Mouse (Mus musculus) gonadal fat pad, adult 2 months (tissue): ENCODE data around the gene Apoc3. TPM values are rescaled to one million over a fixed set of nuclear protein-coding genes. Genes with fewer than 3 reads are reported as not detected.

Experiments
- DNase-seq: peaks from one replicate; pipeline ENCODE4 v3.0.0-alpha.2; 2012; ENCODE audit warnings: low read depth
- polyA plus RNA-seq: library from polyadenylated mRNA; depleted of rRNA; stranded (reverse); fragments of >200 nt; gene quantifications from 2 replicates; pipeline ENCODE4 v1.2.3, GENCODE M21; 2012; rRNA removed

Gene Apoc3
- 1.9 and 11.9 TPM in 2 replicates for polyA plus RNA-seq

DNA sequence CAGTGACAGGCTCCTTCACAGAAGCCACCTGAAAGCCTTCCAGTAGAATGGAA is at the start of gene Apoc3:
Apoc3 (minus strand) TSS at position 41 of the 53 bp plus-strand sequence.
- no peak for DNase-seq

DNA sequence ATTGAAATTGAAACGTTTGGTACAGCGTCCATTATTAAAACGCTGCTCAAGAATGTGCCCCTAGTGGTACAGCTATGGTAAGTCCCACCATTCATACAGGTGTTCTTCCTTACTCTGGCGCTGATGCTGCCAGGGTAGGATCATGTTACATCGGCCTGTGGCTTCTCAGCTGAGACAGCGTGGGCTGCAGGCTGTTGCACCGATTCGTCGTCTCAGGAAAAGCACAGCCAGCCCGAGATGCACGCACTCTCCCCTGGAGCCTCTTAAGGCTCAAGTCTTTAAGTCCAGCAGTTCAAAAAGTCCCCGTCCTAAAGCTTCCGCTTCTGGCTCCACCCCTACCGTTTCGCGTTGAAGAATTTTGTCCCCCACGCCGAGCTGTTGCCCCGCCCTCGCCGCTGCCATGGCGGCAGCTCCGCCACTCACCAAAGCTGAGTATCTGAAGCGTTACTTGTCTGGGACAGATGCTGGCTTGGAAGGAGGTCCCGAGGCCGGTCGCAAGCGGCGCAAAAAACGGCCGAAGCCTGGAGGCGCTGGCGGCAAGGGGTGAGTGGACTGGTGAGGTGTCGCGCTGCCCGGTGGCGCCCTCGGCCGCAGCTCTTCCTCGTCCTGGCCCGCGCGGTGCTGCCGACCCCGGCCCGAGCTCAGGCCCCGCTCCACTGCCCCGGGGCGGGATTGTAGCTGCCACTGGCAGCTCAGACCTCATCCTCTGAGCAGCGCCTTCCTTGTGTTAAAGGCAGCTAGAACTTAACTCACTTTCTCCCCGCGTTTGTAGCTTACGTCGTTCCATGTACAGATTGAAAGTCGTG is 47.4 kb upstream of the Apoc3 start, which contains the start of gene Bud13:
Bud13 (plus strand) TSS at position 378 of the 806 bp plus-strand sequence.
- DNase-seq = peak; percentile 60

DNA sequence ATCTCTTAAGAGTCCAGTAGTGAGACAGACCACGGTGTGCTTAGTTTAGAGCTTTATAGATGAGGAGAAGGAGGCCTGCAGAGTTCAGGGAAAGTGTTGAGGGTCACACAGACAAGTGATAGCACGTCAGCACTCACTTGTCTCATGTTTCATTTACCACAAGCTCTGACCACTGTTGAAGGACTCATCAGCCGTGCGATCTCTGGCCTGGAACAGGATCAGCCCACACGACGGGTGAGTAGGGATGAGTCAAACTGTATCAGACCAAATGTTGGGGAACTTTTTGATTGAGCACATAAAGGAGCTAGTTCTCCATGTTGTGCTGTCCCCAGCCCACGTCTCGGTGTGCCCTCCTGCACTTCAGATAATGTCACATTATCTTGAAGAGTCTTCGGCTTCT is 39.1 kb upstream of the Apoc3 start:
- no peak for DNase-seq

DNA sequence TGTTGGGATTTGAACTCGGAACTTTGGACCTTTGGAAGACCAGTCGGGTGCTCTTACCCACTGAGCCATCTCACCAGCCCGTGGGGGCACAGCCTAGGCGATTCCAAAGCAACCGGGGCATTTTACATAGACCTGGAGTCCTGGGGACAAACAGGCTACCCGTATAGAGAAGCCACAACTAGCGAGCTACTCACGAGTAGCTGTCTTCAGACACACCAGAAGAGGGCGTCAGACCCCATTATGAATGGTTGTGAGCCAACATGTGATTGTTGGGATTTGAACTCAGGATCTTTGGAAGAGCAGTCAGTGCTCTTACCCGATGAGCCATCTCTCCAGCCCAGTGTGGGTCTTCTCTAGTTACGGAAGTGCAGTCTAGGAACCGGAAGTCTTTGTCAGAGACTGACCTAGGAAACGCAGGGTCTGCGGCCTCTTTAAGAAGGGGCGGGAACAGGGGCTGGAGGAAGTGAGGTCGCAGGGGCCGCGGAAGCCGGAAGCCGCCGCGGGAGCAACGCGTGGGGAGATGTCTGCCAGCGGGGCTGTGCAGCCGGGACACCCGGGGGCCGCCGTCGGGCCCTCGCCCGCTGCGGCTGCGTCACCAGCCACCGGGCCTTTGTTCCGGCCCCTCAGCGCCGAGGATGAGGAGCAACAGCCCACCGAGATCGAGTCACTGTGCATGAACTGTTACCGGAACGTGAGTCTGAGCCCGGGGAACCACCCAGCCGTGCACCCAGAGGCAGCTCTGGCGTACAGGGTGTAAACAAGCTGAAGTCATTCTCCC is 37.4 kb upstream of the Apoc3 start, which contains the start of gene Zpr1:
Zpr1 (plus strand) TSS at position 388 of the 778 bp plus-strand sequence.
- peak; percentile 54 for DNase-seq

DNA sequence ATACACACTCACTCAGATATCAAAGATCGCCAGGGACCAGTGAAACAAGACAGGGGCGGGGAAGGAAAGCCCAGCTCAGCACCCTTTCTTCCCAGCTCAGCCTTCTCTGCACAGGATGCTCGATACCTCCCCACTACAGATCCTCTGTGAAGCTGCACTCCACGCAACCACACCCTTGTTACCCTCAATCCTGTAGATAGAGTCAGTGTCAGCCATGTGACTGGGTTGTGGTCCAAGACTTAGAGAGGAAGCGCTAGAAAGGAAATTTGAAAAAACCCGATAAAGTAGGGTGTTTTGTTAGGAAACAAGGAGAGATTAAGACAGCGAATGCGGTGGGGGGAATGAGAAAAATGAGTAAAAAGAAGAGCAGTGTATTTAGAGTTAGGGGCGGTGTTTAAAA is 36.6 kb upstream of the Apoc3 start:
- no peak for DNase-seq

DNA sequence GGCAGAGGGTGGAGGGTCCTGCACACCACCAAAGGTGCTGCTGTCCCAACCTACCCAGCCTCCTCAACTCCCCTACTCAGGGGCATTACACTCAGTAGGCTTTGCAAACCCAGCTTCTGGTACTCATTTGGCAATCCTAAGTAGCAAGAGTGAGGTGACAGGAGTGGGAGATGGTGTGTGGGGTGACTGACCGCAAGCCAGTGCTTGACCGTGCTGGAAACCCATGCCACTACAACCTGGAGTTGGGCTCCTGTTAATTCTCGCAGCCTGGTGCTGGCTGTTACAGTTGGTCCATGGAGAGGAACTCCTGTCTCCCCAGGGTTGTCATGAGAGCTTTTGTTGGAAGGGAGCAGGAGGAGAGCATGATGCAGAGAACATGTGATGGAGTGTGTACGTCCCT is 35.3 kb upstream of the Apoc3 start:
- no peak for DNase-seq

DNA sequence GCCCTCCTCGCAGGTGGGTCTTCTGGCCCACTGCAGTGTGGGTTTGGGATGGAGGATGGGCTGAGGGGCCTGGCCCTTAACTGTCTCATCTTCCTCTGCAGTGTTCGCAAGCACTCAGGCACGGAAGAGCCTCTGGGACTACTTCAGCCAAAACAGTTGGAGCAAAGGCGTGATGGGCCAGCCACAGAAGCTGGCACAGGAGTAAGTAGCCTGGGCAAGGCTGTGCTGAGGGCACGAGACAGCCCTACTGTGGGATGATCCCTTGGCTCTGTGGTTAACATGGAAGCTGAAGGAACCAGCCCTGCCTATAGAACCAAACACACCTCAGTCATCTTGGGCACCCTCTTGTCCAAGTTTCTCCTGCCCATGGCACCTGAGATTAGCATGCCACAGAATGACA is 33.7 kb upstream of the Apoc3 start:
- DNase-seq = no peak

DNA sequence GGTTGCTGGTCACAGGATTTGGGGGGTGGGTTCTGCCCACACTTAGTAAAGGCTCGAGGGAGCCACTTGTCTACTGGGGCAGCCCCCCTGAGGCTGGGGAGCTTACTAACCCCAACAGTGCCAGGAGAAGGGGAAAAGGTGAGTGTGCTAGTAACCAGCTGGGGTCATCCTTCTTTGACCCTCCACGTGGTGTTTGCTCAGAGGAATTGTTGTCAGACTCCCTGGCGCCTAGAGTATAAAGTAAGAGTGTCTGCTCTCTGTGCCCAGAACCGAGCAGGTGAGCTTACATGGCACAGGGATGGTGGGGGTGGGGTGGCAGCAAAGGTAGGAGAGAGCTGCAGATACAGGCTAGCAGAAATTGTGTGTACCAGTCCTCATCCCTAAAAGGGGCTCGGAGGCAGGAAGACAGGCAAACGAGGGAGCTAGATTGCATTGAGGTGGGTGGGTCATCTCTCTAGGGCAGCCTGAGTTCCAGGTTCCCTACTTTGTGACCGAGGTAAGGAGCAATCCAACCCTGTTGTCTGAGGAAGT is 33.0 kb upstream of the Apoc3 start, which contains the start of gene Apoa5:
Apoa5 (plus strand) TSS at position 291 of the 531 bp plus-strand sequence.
- no peak for DNase-seq

DNA sequence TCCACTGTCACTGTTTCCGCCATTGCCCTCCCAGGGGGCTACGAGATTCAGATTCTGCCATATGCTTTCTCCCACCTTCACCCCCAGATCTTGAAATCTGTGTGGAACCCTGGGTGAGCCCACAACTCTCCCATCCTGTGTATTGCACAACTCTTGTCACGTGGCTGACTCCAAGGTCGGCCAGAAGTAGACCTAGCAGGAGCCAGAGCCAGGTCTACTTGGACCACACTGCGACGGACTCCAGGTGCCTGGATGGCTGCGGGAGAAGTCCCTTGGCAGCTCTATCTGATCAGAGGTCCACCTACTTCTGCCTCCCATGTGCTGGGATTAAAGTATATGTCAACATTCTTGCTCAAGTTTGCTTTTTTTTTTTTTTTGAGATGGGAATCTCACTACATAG is 25.7 kb upstream of the Apoc3 start:
- no peak for DNase-seq

DNA sequence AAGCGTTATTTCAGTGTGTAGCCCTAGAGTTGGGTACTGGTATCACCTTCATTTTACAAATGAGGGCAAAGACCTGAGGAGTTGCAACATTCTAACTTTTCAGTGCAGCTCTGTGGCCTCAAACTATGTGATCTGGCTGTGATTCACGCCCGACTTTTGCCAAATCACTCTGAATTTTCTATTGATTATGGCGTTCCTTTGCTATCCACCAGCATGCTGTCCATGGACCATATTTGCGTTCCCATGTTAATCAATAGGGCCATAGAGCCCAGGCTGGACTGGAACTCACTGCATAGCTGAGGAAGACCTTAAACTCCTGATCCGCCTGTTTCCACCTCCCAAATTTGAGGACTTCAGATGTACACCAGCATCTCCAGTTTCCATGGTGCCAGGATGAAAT is 23.7 kb upstream of the Apoc3 start:
- no peak for DNase-seq

DNA sequence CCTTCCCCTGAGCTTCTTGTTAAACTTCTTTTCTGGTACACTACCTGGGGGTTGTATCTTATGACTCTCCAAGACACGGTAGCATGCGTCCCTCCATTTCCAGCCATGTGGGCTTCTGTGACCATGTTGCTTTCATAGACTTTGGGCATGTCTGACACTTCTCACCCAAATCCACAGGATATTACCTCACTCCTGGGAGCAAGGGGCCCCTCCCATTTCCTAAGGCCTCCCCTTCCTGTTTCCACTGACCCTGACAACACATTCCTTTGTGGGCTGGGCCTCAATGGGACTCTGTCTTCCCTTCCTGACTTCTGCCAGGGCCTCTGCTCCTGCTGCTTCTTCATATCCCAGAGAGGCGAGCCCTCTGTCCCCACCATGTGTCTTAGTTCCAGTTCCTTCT is 22.1 kb upstream of the Apoc3 start:
- no peak for DNase-seq

DNA sequence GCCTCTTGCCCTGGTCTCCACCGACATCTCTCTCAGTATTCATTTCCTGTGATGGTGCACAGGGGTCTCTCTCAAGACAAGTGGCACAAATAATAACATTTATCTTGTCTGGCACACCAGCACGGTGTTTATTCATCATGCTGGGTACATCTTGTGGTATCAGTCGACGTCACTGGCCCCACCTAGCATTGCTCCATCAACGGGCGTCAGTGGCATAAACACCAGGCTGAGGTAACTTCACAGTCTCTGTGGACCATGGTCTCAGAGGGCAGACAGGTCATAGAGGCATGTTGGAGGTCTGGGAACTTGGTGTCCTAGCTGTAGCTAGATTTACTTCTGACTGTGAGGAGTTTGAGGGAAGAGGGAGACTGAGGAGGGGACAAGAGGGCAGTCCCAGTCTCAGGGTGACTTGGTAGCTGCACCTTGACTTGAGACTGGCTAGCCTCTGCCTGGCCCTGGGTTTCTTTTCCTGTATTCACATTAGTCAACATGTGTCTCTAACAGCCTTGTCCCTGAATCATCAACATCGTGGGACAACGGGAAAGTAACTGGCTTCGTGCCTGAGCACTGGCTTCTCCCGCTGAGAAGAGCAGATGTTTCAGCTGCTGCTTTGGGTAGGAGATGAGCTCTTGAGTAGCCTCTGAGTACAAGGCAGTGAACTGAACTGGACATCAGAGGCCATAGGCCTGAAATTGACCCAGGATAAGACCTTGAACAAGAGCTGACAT is 21.4 kb upstream of the Apoc3 start:
- DNase-seq = no peak

DNA sequence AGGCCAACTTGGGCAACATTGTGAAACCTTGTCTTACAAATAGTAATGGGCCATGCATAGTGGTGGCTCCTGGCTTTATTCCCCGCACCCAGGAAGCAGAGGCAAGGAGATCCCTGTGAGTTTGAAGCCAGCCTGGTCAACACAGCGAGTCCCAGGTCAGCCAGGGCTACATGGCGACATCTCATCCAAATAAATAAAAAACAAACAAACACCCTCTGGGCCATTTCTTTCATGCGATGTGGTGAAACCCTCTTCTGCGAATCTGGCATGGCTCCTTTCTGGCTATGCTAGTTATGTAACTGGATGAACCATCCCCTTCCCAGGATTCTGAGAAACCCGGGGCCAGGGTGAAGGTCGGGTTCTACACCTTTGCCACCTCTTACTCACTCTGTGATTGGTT is 20.7 kb upstream of the Apoc3 start:
- no peak for DNase-seq

DNA sequence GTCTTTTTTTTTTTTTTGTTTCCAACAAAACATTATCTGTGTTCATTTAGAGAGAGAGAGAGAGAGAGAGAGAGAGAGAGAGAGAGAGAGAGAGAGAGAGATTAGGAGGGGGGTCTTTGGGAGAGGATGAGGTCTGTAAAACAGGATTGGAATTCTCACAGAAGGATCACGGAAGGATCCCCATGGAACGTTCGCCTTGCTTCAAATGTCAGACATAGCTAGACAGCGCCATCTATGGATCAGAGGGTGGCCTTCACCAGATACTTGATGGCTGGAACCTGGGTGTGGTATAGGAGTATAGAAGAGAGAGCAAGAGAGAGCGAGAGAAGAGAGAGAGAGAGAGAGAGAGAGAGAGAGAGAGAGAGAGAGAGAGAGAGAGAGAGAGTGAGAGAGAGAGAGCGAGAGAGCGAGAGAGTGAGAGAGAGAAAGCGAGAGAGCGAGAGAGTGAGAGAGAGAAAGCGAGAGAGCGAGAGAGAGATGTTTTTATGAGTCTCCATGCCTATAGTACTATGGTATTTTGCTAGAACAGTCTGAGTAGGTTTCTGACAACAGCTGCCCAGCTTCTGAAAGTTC is 11.4 kb upstream of the Apoc3 start:
- DNase-seq = no peak

DNA sequence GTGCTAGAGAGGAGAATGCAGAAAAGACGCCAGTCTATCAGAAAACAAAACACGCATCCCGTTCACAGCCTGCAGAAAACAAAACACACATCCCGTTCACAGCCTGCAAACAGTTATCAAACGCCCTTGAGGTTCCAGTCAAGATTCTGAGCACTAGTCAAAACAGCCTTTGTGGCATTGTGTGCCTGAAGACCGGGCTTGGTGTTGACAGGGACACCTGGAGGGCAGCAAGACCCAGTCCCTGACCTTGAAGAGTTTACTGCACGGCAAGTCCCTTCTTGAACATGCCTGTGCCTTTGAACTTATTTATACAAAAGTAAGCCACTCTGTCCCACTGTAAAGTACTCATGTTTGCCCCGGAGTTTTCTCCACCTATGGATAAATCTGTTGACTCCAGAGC is 8.1 kb upstream of the Apoc3 start:
- no peak for DNase-seq

DNA sequence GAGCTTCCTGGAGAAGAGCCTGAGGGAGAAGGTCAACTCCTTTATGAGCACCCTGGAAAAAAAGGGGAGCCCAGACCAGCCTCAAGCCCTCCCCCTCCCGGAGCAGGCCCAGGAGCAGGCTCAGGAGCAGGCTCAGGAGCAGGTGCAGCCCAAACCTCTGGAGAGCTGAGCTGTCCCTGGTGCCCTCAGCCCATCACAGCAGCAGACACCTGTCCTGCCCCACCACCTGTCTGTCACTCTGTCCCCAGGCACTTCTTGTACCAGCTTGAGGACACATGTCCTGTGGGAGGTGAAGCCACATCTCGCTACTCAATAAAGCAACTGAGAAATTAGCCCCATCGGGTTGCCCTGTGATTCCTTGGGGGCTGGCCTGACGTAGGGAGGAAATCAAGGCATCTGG is 7.7 kb upstream of the Apoc3 start:
- no peak for DNase-seq

DNA sequence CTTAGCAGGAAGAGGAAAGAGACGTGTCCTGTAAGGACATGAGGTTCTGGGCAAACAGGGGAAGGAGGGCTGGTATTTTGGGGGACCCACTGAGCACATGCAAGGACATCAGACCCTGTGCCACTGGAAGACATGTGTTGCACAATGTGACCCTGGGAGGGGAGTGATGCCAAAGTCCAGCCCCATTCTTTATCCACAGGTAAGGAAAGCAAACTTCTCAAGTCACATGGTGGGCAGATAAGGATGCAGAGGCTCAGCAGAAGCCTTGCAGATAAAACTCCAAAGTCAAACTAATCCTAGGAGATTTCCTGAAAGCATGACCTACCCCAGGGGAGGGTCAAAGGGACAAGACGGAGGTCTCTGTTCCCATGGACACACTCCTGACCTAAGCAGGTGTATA is 6.4 kb upstream of the Apoc3 start:
- no peak for DNase-seq

DNA sequence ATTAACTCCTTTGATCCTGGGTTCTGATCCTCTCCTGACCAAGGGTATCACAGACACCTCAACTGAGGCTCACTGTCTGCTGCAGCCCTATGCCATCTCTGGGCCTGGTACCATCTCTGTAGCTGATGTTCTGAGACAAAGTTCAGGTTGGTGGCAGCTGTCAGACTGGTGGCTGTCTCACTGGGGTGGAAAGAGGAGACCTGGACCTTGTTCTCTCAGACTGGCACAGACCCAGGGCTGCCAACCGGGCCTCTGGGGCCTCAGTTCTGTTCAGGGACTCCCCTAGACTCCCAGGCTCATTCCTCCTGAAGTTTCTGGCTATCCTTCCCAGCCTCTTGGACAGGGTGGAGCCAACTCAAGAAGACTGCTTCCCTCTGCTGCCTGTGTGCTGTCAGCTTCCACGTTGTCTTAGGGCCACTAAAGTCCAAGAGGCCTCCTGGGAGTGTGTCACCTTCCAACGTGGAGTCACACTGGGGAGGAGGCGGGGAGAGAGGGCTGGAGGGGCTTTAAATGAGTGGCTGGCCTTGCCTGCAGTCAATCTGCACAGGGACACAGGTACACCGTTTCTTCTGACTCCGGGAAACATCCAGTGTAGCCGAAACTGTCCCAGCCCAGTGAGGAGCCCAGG is 5.2 kb upstream of the Apoc3 start, which contains the start of gene Apoa4:
Apoa4 (plus strand) TSS at position 171 of the 628 bp plus-strand sequence.
- no peak for DNase-seq

DNA sequence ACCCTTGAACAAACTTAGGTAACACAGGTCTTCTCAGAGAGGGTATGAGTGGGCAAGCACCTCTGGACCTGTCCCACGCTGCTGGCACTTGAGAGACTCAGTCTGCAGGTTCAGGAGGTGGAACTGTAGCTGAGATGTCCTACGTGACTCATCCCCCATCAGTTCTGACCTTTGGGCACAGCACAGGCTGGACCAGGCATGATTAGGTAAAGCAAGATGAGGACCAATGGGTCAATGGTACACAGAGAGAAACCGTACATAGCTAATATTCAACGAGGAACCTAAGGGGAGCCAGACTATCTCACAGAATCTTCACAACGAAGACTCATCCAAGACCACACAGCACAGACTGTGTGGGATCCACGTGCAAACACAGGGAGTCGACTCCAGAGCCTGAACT is 3.4 kb upstream of the Apoc3 start:
- no peak for DNase-seq

DNA sequence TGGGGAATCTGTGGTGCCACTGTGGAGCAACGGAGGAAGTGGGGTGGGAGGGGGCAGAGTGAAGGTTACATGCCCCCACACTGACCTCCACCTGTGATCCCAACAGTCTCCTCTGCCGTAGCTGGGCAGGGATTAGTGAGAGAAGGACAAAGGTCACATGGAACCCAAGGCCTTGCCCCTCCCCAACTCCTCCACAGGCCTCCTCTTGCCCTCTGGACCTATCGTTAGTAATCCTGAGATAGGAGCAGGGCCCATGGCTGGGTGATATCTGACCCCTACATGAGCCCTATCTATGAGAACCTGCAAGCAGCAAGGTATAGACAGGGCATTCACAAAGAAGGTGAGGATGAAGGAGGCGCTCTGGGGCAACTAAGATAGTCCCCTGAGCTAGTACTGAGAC is 213 bp upstream of the Apoc3 start:
- no peak for DNase-seq

DNA sequence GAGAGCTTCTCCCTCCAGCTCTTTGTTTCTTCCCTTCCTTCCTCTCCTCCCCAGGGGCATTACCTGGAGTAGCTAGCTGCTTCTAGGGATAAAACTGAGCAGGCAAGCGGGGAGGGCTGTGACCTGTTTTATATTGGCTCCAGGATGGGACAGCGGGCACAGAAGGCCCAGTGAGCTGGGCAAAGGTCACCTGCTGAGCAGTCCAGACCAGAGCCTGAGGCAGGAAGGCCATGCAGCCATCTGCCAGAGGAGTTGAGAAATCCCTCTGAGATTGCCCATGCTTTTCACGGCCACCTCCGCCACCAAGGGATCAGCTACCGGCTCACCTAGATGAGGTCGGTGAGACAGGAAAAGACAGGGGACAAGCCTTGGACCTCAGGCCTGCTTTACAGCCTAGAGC is 240 bp downstream of the Apoc3 start:
- DNase-seq = no peak

DNA sequence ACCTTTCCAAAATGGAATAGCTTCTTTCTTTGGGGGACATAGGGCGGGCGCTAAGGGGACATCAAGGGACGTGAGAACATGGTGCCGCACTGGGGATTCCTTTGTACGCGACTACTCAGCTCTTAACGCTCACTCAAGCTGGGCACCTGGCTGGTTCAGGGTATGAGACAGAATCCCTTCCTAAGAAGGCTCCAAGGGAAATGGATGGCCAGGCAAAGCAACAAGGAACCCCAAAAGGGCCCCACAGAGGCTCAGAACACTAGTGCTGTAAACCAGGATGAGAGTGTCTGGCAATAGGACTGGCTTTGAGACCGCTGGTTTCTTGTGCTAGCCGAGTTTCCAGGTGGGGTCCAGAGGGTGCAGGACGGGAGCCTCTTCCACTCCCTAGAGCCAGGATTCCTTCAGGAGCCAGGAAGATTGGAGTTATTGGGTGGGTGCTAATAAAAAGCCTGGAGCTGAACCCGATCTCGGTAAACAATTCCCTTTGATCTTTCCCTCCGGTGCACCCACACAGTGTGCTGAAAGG is 4.9 kb downstream of the Apoc3 start:
- no peak for DNase-seq
